ENCODE assay signal across 22 mouse cellular contexts in the genomic region with DNA sequence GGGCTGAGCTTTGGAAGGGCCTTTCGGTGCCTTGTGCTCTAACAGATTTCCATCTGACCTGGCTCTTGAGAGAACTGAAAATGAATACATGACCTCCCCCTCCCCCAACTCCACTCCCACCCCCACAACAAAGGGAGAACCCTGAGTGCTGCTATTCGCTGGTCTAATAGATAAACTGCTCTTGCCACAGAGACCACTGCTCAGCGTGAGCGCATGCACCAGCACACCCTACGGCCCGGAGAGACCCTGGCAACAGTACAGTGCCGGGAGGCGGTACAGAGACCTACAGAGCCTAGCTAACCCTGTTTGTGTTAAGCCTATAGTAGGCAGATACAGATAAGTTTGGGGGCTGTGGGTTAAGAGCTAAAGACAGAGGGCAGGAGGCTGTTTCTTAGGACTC. TPM values are rescaled to one million over a fixed set of nuclear protein-coding genes. Genes with fewer than 3 reads are reported as not detected.
DNase-seq lines count a peak whose midpoint lies in the region; ATAC-seq lines count a peak whose summit lies in the region.
"Had no signal": no experiment of that assay in that cellular context is flagged by ENCODE, and none has a peak within 500 bp of the region (broad histone marks: within the 10 kb centered on the region; RNA-seq: fewer than 3 reads in every experiment).

No protein-coding gene starts in this region.

- peaks cover 73% of the 10 kb centered on the region for H3K4me1 ChIP-seq in forebrain, embryonic 12.5 days
- H3K4me1 ChIP-seq in forebrain, embryonic 15.5 days: peaks cover 85% of the 10 kb centered on the region
- peaks cover 81% of the 10 kb centered on the region for H3K4me1 ChIP-seq in hindbrain, embryonic 10.5 days (replicated peaks)
- peaks cover 48% of the 10 kb centered on the region for H3K4me1 ChIP-seq in hindbrain, embryonic 16.5 days (ENCODE audit: control insufficient read depth, insufficient read depth, low read depth, low read length)
- H3K4me1 ChIP-seq in neural tube, embryonic 11.5 days (ENCODE audit: control insufficient read depth, insufficient read depth, low read length): peaks cover 32% of the 10 kb centered on the region
- H3K4me1 ChIP-seq in neural tube, embryonic 13.5 days (replicated peaks): peaks cover 84% of the 10 kb centered on the region

- peak overlapping the region; percentile 47 for H3K27ac ChIP-seq in forebrain, embryonic 12.5 days
- no peak overlapping the region for H3K27ac ChIP-seq in forebrain, embryonic 15.5 days (replicated peaks)
- peak overlapping the region; percentile 81 for H3K27ac ChIP-seq in hindbrain, embryonic 10.5 days
- no peak overlapping the region for H3K27ac ChIP-seq in hindbrain, embryonic 16.5 days (ENCODE audit: low read depth, low read length)
- H3K27ac ChIP-seq in neural tube, embryonic 11.5 days (ENCODE audit: low read depth, low read length): no peak overlapping the region
- H3K27ac ChIP-seq in neural tube, embryonic 13.5 days (replicated peaks): peak overlapping the region; percentile 15; the same call in 1 of the 2 replicates
- H3K27ac ChIP-seq: hindbrain, embryonic 15.5 days; kidney, embryonic 15.5 days; stomach, postnatal 0 days had no signal

- peak; percentile 42; the same call in 1 of the 2 replicates for ATAC-seq in forebrain, embryonic 12.5 days (ENCODE audit: low FRiP score)
- no peak for ATAC-seq in forebrain, embryonic 15.5 days (replicated peaks)
- ATAC-seq in hindbrain, embryonic 16.5 days: no peak
- ATAC-seq in neural tube, embryonic 11.5 days (ENCODE audit: insufficient read depth, low FRiP score, low TSS enrichment): no peak
- ATAC-seq in neural tube, embryonic 13.5 days (ENCODE audit: low read depth): peak; percentile 44; the same call in 1 of the 2 replicates
- ATAC-seq: intestine, embryonic 16.5 days had no signal

- peaks cover 17% of the 10 kb centered on the region for H3K36me3 ChIP-seq in forebrain, embryonic 12.5 days (replicated peaks)
- H3K36me3 ChIP-seq in forebrain, embryonic 15.5 days: peaks cover under 1% of the 10 kb centered on the region; the same call in 1 of the 2 replicates
- peaks cover 24% of the 10 kb centered on the region for H3K36me3 ChIP-seq in hindbrain, embryonic 10.5 days
- H3K36me3 ChIP-seq in hindbrain, embryonic 16.5 days (ENCODE audit: control insufficient read depth, insufficient read depth, low read length): peaks cover 4% of the 10 kb centered on the region
- H3K36me3 ChIP-seq in neural tube, embryonic 11.5 days (ENCODE audit: control insufficient read depth, insufficient read depth, low read length): no peaks in the 10 kb centered on the region
- peaks cover 14% of the 10 kb centered on the region for H3K36me3 ChIP-seq in neural tube, embryonic 13.5 days

- H3K4me2 ChIP-seq in forebrain, embryonic 12.5 days: no peak overlapping the region
- H3K4me2 ChIP-seq in forebrain, embryonic 15.5 days (replicated peaks): no peak overlapping the region
- no peak overlapping the region for H3K4me2 ChIP-seq in hindbrain, embryonic 16.5 days (ENCODE audit: low read length)
- H3K4me2 ChIP-seq in neural tube, embryonic 11.5 days (ENCODE audit: low read depth): no peak overlapping the region
- no peak overlapping the region for H3K4me2 ChIP-seq in neural tube, embryonic 13.5 days
- H3K4me2 ChIP-seq: hindbrain, embryonic 15.5 days; kidney, embryonic 15.5 days had no signal

- H3K9me3 ChIP-seq in forebrain, embryonic 12.5 days: no peaks in the 10 kb centered on the region
- H3K9me3 ChIP-seq in forebrain, embryonic 15.5 days: no peaks in the 10 kb centered on the region
- H3K9me3 ChIP-seq in hindbrain, embryonic 10.5 days: no peaks in the 10 kb centered on the region
- H3K9me3 ChIP-seq in hindbrain, embryonic 16.5 days (ENCODE audit: control insufficient read depth, low read length): no peaks in the 10 kb centered on the region
- no peaks in the 10 kb centered on the region for H3K9me3 ChIP-seq in neural tube, embryonic 11.5 days (ENCODE audit: control insufficient read depth, low read length)
- no peaks in the 10 kb centered on the region for H3K9me3 ChIP-seq in neural tube, embryonic 13.5 days
- H3K9me3 ChIP-seq: hindbrain, embryonic 15.5 days; kidney, embryonic 15.5 days had no signal

- H3K9ac ChIP-seq in forebrain, embryonic 12.5 days: 0 out of 2 replicates have a peak overlapping the region, but pooled peaks have one; percentile 5
- H3K9ac ChIP-seq in forebrain, embryonic 15.5 days (replicated peaks): no peak overlapping the region
- H3K9ac ChIP-seq in hindbrain, embryonic 16.5 days (ENCODE audit: low read depth, low read length): no peak overlapping the region
- H3K9ac ChIP-seq in neural tube, embryonic 11.5 days (ENCODE audit: low read length): peak overlapping the region; percentile 15; the same call in 1 of the 2 replicates
- H3K9ac ChIP-seq in neural tube, embryonic 13.5 days: peak overlapping the region; percentile 34
- H3K9ac ChIP-seq: hindbrain, embryonic 15.5 days; kidney, embryonic 15.5 days had no signal

- no peak overlapping the region for H3K4me3 ChIP-seq in forebrain, embryonic 12.5 days (replicated peaks)
- no peak overlapping the region for H3K4me3 ChIP-seq in forebrain, embryonic 15.5 days
- no peak overlapping the region; the same call in 1 of the 2 replicates for H3K4me3 ChIP-seq in hindbrain, embryonic 10.5 days
- H3K4me3 ChIP-seq in hindbrain, embryonic 16.5 days (ENCODE audit: low read length): no peak overlapping the region
- H3K4me3 ChIP-seq in neural tube, embryonic 11.5 days (ENCODE audit: low read depth, low read length): no peak overlapping the region
- no peak overlapping the region for H3K4me3 ChIP-seq in neural tube, embryonic 13.5 days
- H3K4me3 ChIP-seq: hindbrain, embryonic 15.5 days; kidney, embryonic 15.5 days had no signal

- no peaks in the 10 kb centered on the region for H3K27me3 ChIP-seq in forebrain, embryonic 12.5 days
- no peaks in the 10 kb centered on the region for H3K27me3 ChIP-seq in forebrain, embryonic 15.5 days
- no peaks in the 10 kb centered on the region for H3K27me3 ChIP-seq in hindbrain, embryonic 10.5 days (ENCODE audit: insufficient read depth, poor library complexity, severe bottlenecking)
- H3K27me3 ChIP-seq in hindbrain, embryonic 16.5 days (replicated peaks; ENCODE audit: control insufficient read depth, insufficient read depth, low read length): no peaks in the 10 kb centered on the region
- H3K27me3 ChIP-seq in neural tube, embryonic 11.5 days (ENCODE audit: control insufficient read depth, insufficient read depth, low read length): no peaks in the 10 kb centered on the region
- no peaks in the 10 kb centered on the region for H3K27me3 ChIP-seq in neural tube, embryonic 13.5 days
- H3K27me3 ChIP-seq: hindbrain, embryonic 15.5 days; kidney, embryonic 15.5 days had no signal

- DNase-seq in hindbrain, embryonic 10.5 days (ENCODE audit: low spot score): peak; percentile 38
- DNase-seq in neural tube, embryonic 11.5 days (ENCODE audit: low spot score): peak; percentile 53
- DNase-seq in neural tube, embryonic 10.5 days (ENCODE audit: extremely low spot score, low spot score): no peak
- DNase-seq in gastrocnemius, postnatal 10 days: no peak
- DNase-seq: adrenal gland, postnatal 10 days; cerebellum, adult 2 months; cerebellum, postnatal 25 days; gastrocnemius, postnatal 25 days; kidney, postnatal 36 days; layer of hippocampus, postnatal 36 days; lung, adult 18-20 months; lung, postnatal 10 days; thymus, adult 2 months; thymus, postnatal 4 days had no signal

- 60% methylated on average over 8 of the region's 8 CpGs for WGBS in forebrain, embryonic 12.5 days
- WGBS in forebrain, embryonic 15.5 days: 55% methylated on average over 8 of the region's 8 CpGs
- WGBS in hindbrain, embryonic 10.5 days: 52% methylated on average over 8 of the region's 8 CpGs
- 56% methylated on average over 8 of the region's 8 CpGs for WGBS in hindbrain, embryonic 16.5 days
- 57% methylated on average over 8 of the region's 8 CpGs for WGBS in neural tube, embryonic 11.5 days
- WGBS in neural tube, embryonic 13.5 days: 28% methylated on average over 8 of the region's 8 CpGs

RNA-seq across cellular contexts. Expression of gene Coro1c, which starts 22.9 kb away (rescaled TPM):
- polyA plus RNA-seq in forebrain, embryonic 12.5 days (2016; fragmentation: Nextera tagmentation; extraction: Ambion mirVana): 256 and 277 TPM in 2 replicates
- 221 and 224 TPM in 2 replicates for polyA plus RNA-seq in forebrain, embryonic 15.5 days (2015; fragmentation: Nextera tagmentation; extraction: Ambion mirVana)
- polyA plus RNA-seq in hindbrain, embryonic 10.5 days (2016; fragmentation: Nextera tagmentation; extraction: Ambion mirVana): 248 and 258 TPM in 2 replicates
- polyA plus RNA-seq in hindbrain, embryonic 16.5 days (2015; fragmentation: Nextera tagmentation; extraction: Ambion mirVana): 176 and 191 TPM in 2 replicates
- polyA plus RNA-seq in neural tube, embryonic 11.5 days (2014; fragmentation: Nextera tagmentation; extraction: Ambion mirVana): 256 and 297 TPM in 2 replicates
- polyA plus RNA-seq in neural tube, embryonic 13.5 days (2015; fragmentation: Nextera tagmentation; extraction: Ambion mirVana): 183 and 200 TPM in 2 replicates
- 10 to 100 TPM; 39.1 to 48.9 TPM for total RNA-seq in gastrocnemius, postnatal 10 days (2021)

RNA-seq across cellular contexts. Expression of gene Selplg, which starts 53.2 kb away (rescaled TPM):
- polyA plus RNA-seq in forebrain, embryonic 12.5 days (2016; fragmentation: Nextera tagmentation; extraction: Ambion mirVana): 0.82 and 0.88 TPM in 2 replicates
- polyA plus RNA-seq in forebrain, embryonic 15.5 days (2015; fragmentation: Nextera tagmentation; extraction: Ambion mirVana): 1.8 TPM in 2 replicates
- polyA plus RNA-seq in hindbrain, embryonic 10.5 days (2016; fragmentation: Nextera tagmentation; extraction: Ambion mirVana): 1.3 and 1.7 TPM in 2 replicates
- 1.9 and 2.5 TPM in 2 replicates for polyA plus RNA-seq in hindbrain, embryonic 16.5 days (2015; fragmentation: Nextera tagmentation; extraction: Ambion mirVana)
- polyA plus RNA-seq in neural tube, embryonic 11.5 days (2014; fragmentation: Nextera tagmentation; extraction: Ambion mirVana): 1.7 and 2.8 TPM in 2 replicates
- 1.9 and 2.5 TPM in 2 replicates for polyA plus RNA-seq in neural tube, embryonic 13.5 days (2015; fragmentation: Nextera tagmentation; extraction: Ambion mirVana)
- 1 to 10 TPM; 1.8 to 3.3 TPM for total RNA-seq in gastrocnemius, postnatal 10 days (2021)

Comparison
In these comparisons a context has a peak if more than half of its experiments do, and no peak if none do; other contexts are left out.
1. ATAC-seq: peak in forebrain, embryonic 12.5 days (single experiment) and neural tube, embryonic 13.5 days (single experiment); none in forebrain, embryonic 15.5 days (single experiment), hindbrain, embryonic 16.5 days (single experiment) and neural tube, embryonic 11.5 days (single experiment).
2. H3K27ac ChIP-seq: peak in forebrain, embryonic 12.5 days (single experiment), hindbrain, embryonic 10.5 days (single experiment) and neural tube, embryonic 13.5 days (single experiment); none in forebrain, embryonic 15.5 days (single experiment), hindbrain, embryonic 16.5 days (single experiment) and neural tube, embryonic 11.5 days (single experiment).
3. H3K9ac ChIP-seq: peak in forebrain, embryonic 12.5 days (single experiment), neural tube, embryonic 11.5 days (single experiment) and neural tube, embryonic 13.5 days (single experiment); none in forebrain, embryonic 15.5 days (single experiment) and hindbrain, embryonic 16.5 days (single experiment).
4. DNase-seq: peak in hindbrain, embryonic 10.5 days (single experiment) and neural tube, embryonic 11.5 days (single experiment); none in neural tube, embryonic 10.5 days (single experiment) and gastrocnemius, postnatal 10 days (single experiment).